Mouse (Mus musculus) hematopoietic stem cell, adult 5-6 weeks (primary cell): ENCODE measurements around the gene Cd300ld5. TPM values are rescaled to one million over a fixed set of nuclear protein-coding genes. Genes with fewer than 3 reads are reported as not detected.
A peak's percentile ranks its signal among the peaks of the same experiment; 100 is the strongest.
"Not testable (repeated sequence)": the region's sequence is repeated elsewhere in the genome, so short reads cannot be mapped to it uniquely, and the experiment has no call there.

Source experiments
- ATAC-seq, 2 experiments: fragments of 125-278 bp in 1 of 2; replicated peaks in 1 of 2; 2 replicates each; pipeline ENCODE4 v1.8.0; 2016 to 2017; ENCODE audit warnings: inconsistent platforms in 2 of 2, mild to moderate bottlenecking in 2 of 2, moderate number of reproducible peaks in 2 of 2, low read depth in 1 of 2, moderate TSS enrichment in 1 of 2; ENCODE audit not compliant: low FRiP score in 2 of 2, poor library complexity in 2 of 2, severe bottlenecking in 2 of 2, insufficient read depth in 1 of 2, low TSS enrichment in 1 of 2
- total RNA-seq: library from RNA; stranded (forward); fragments of 172-1452, 232-1000 nt; gene quantifications from 2 replicates; pipeline ENCODE4 v1.2.3, GENCODE M21; 2017

Gene Cd300ld5
- total RNA-seq, 1 experiment from 2014 or later: not detected

GRCm38 (mm10) chr11:115058701-115059100 lies 21.1 kb upstream of the Cd300ld5 start:
- no peak for ATAC-seq

- no peak for ATAC-seq
Observed at GRCm38 (mm10) chr11:115054537-115054936, 17.0 kb upstream of the Cd300ld5 start.

- ATAC-seq: no peak
Observed at GRCm38 (mm10) chr11:115052991-115053390, 15.4 kb upstream of the Cd300ld5 start.

GRCm38 (mm10) chr11:115052206-115052605 lies 14.6 kb upstream of the Cd300ld5 start:
- peak; percentile 69 to 71 for ATAC-seq

DNA sequence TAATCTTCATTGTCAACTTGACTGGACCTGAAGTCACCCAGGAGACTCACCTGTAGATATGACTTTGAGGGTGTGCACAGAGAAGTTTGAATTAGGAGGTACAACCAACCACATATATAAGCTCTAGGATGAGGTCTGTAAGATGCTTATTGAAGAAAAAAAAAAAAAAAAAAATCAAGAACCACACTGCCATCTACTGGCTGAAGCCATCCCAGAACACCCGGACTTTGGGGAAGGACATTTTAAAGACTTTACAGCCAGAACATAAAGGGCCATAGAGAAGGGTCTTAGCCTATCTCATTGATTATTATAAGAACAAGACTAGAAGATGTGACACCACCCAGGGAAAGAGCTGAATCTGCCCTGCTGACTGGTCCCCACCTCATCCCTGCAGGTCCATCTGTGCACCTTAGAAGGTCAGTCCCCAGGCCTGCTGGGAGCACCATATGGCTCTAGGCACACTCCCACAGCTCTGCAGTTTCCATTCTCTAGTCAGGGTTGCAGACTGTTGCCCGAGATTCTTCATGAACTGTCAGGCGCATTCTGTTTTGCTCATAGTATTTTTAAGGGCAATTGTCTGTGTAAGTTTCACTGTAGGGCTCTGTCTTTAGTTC lies 11.8 kb upstream of the Cd300ld5 start:
- no peak; a peak in 1 of 4 replicates for ATAC-seq

DNA sequence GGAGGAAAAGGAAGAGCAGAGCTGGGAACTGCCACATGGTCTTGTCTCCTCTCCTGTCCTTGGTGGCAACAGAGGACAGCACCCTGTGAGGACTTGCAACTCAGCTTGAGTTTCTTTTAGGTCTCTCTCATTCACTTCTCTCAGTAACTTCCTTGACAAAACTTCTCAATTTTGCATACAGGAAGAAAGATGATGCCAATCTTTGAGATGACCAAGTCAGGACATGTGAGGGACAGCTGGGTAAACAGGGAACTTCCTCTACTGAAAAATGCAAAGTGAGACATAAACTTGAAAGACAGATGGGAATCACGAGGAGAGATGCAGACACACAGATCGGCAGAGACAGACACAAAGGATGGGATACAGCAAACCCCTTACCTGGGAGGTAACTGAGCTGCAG lies 10.7 kb upstream of the Cd300ld5 start, which contains the start of gene Cd300ld3:
Gene Cd300ld3, minus strand, starts transcription at position 151 of the 400 bp plus-strand sequence.
- ATAC-seq: no peak

GRCm38 (mm10) chr11:115026912-115027311 lies 10.7 kb downstream of the Cd300ld5 start, which contains the start of gene Cd300ld4:
TSS of gene Cd300ld4 (minus strand) at chr11:115027012.
- not testable (repeated sequence) for ATAC-seq

- not testable (repeated sequence) for ATAC-seq
Observed at GRCm38 (mm10) chr11:115016093-115016492, 21.5 kb downstream of the Cd300ld5 start, which contains the start of gene Cd300ld2. TSS of gene Cd300ld2 (minus strand) at chr11:115016193.

DNA sequence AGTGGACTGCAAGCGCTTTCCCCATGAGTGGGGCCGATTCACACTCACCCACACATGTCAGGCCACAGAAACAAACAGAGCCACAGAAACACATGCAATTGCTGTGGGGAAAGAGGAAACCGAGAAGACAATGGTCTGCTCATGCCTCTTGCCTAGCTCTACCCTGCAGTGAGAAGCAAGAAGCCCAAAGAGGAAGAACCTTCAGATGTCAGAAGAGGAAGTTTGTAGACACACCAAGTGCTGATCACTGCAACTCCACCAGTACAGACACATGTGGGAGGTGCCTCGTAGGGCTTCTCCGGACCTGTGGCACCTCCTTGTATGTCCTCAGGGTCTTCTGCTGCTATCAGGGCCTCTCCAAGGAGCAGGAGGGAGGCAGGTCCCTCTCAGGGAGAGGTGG lies 33.5 kb downstream of the Cd300ld5 start:
- peak; percentile 75 to 83 for ATAC-seq

DNA sequence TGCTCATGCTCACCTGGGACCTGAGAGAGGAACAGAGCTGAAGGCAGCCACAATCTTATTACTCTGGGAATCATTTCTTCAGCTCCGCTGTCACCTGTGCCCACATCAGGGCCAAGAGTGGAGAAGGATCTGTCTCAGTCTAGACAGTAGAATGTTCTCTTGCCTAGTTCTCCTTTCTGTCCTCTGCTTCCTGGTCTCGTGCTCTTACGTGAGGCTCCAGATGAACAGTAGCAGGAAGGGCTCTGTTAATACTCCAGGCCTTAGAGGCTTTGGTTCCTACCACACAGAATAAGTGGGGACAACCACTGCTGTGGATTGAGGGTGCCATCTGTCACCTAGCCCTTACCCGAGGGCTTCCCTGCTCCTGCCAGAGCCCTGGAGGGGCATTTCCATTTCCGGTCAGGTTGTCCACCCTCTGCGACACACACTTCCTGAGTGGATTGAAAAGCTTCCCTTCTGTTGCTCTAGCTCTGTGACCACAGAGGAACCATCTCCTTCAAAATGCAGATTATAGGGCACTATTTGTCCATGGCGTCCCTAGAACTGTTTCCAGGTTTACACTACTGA lies 36.0 kb downstream of the Cd300ld5 start, which contains the start of gene Cd300c2:
Gene Cd300c2, minus strand, starts transcription at position 407 of the 567 bp plus-strand sequence.
- ATAC-seq: peak; percentile 42 to 44

DNA sequence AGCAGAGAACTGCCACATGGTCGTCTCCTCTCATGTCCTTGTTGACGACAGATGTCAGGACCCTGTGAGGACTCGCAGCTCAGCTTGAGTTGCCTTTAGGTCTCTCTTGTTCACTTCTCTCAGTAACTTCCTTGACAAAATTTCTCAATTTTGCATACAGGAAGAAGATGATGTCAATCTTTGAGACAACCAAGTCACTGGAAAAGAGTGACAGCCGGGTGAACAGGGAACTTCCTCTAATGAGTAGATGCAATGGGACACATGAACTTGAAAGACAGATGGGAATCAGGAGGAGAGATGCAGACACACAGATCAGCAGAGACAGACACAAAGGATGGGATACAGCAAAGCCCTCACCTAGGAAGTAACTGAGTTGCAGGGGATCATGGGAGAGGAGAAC lies 47.8 kb downstream of the Cd300ld5 start, which contains the start of gene Cd300ld:
Gene Cd300ld, minus strand, starts transcription at position 130 of the 400 bp plus-strand sequence.
- peak in 1 of 2 experiments; percentile 48; a peak in 1 of 4 replicates for ATAC-seq

GRCm38 (mm10) chr11:114981866-114982265 lies 55.7 kb downstream of the Cd300ld5 start:
- no peak for ATAC-seq

Other genes with a start within 250 kb of the Cd300ld5 start
- not detected in 2 replicates for gene Btbd17, start 241.8 kb downstream of the Cd300ld5 start, total RNA-seq
- not detected in 2 replicates for gene Gpr142, start 238.8 kb downstream of the Cd300ld5 start, total RNA-seq
- gene Gprc5c, start 186.6 kb downstream of the Cd300ld5 start, total RNA-seq: not detected in 2 replicates
- 10.7 and 19.2 TPM in 2 replicates for gene Cd300a, start 147.7 kb downstream of the Cd300ld5 start, total RNA-seq
- gene Cd300lb, start 103.4 kb downstream of the Cd300ld5 start, total RNA-seq: 3.5 and 16.8 TPM in 2 replicates
- not detected in 2 replicates for gene Cd300c, start 68.6 kb downstream of the Cd300ld5 start, total RNA-seq
- gene Cd300ld, start 47.8 kb downstream of the Cd300ld5 start, total RNA-seq: 0.99 and 4.9 TPM in 2 replicates
- gene Cd300c2, start 35.9 kb downstream of the Cd300ld5 start, total RNA-seq: 3.1 and 4.4 TPM in 2 replicates
- not detected in 2 replicates for gene Cd300ld2, start 21.6 kb downstream of the Cd300ld5 start, total RNA-seq
- not detected in 2 replicates for gene Cd300ld4, start 10.8 kb downstream of the Cd300ld5 start, total RNA-seq
- gene Cd300ld3, start 10.6 kb upstream of the Cd300ld5 start, total RNA-seq: 2.3 TPM in 1 of 2 replicates, not detected in the other
- 0.94 TPM in 1 of 2 replicates, not detected in the other for gene Cd300e, start 24.4 kb upstream of the Cd300ld5 start, total RNA-seq
- 79.7 TPM in 2 replicates for gene Rab37, start 53.7 kb upstream of the Cd300ld5 start, total RNA-seq
- 3.9 and 5.4 TPM in 2 replicates for gene Cd300lf, start 96.2 kb upstream of the Cd300ld5 start, total RNA-seq
- 70.5 and 71.1 TPM in 2 replicates for gene Slc9a3r1, start 125.6 kb upstream of the Cd300ld5 start, total RNA-seq
- 3.5 and 4.0 TPM in 2 replicates for gene Tmem104, start 149.7 kb upstream of the Cd300ld5 start, total RNA-seq
- gene Nat9, start 150.1 kb upstream of the Cd300ld5 start, total RNA-seq: 26.6 and 42.7 TPM in 2 replicates
- not detected in 2 replicates for gene Grin2c, start 229.5 kb upstream of the Cd300ld5 start, total RNA-seq
- gene Fdxr, start 239.3 kb upstream of the Cd300ld5 start, total RNA-seq: 19.9 and 22.6 TPM in 2 replicates